Mouse (Mus musculus): ENCODE measurements around the gene Elk3. TPM values are rescaled to one million over a fixed set of nuclear protein-coding genes. Genes with fewer than 3 reads are reported as not detected.

The Elk3 gene
- polyA plus RNA-seq, 1 experiment, result 11.0 TPM

GRCm38 (mm10) chr10:93201846-93202458 is 109.0 kb downstream of the Elk3 start:
- TF ChIP-seq POLR2A (IDR thresholded peaks at IDR 0.05; ENCODE audit: insufficient read depth, low read length), result no peak
- TF ChIP-seq CTCF (IDR thresholded peaks at IDR 0.05; ENCODE audit: low read depth, low read length), result no peak
- TF ChIP-seq EP300 (IDR thresholded peaks at IDR 0.05; ENCODE audit: insufficient read depth, low read depth, low read length), result no peak
- no peaks in the 10 kb centered on the region for H3K9me3 ChIP-seq (replicated peaks; ENCODE audit: control insufficient read depth, insufficient read depth, low read length, poor library complexity, severe bottlenecking)
- no peak overlapping the region for H3K4me3 ChIP-seq (ENCODE audit: low read depth, low read length)
- no peak overlapping the region for H3K27ac ChIP-seq (ENCODE audit: insufficient read depth, low read length)
- H3K27me3 ChIP-seq (ENCODE audit: control insufficient read depth, insufficient read depth, low read length, poor library complexity, severe bottlenecking), result no peaks in the 10 kb centered on the region
- H3K4me1 ChIP-seq (ENCODE audit: control insufficient read depth, insufficient read depth, low read length), result no peaks in the 10 kb centered on the region
- no peak overlapping the region for H3K9ac ChIP-seq (ENCODE audit: low read depth, poor library complexity, severe bottlenecking)
- H3K36me3 ChIP-seq (ENCODE audit: control insufficient read depth, insufficient read depth, low read length, poor library complexity, severe bottlenecking), result no peaks in the 10 kb centered on the region; the same call in 1 of the 2 replicates

- Histone ChIP-seq H3K9ac (ENCODE audit: low read depth, poor library complexity, severe bottlenecking) (no peak overlapping the region), H3K4me3 (ENCODE audit: low read depth, low read length) (no peak overlapping the region), H3K27me3 (ENCODE audit: control insufficient read depth, insufficient read depth, low read length, poor library complexity, severe bottlenecking) (no peaks in the 10 kb centered on the region), H3K4me1 (ENCODE audit: control insufficient read depth, insufficient read depth, low read length) (peaks cover 1% of the 10 kb centered on the region), H3K9me3 (replicated peaks; ENCODE audit: control insufficient read depth, insufficient read depth, low read length, poor library complexity, severe bottlenecking) (no peaks in the 10 kb centered on the region), H3K27ac (ENCODE audit: insufficient read depth, low read length) (no peak overlapping the region), H3K36me3 (ENCODE audit: control insufficient read depth, insufficient read depth, low read length, poor library complexity, severe bottlenecking) (no peaks in the 10 kb centered on the region; the same call in 1 of the 2 replicates)
- TF ChIP-seq CTCF (IDR thresholded peaks at IDR 0.05; ENCODE audit: low read depth, low read length), result no peak
- TF ChIP-seq POLR2A (IDR thresholded peaks at IDR 0.05; ENCODE audit: insufficient read depth, low read length), result no peak
- no peak for TF ChIP-seq EP300 (IDR thresholded peaks at IDR 0.05; ENCODE audit: insufficient read depth, low read depth, low read length)
Observed at GRCm38 (mm10) chr10:93198958-93199357, 112.0 kb downstream of the Elk3 start.

Other genes with a start within 250 kb of the Elk3 start
- gene Cfap54, start 229.5 kb downstream of the Elk3 start, polyA plus RNA-seq (2011; ENCODE audit: insufficient read depth, insufficient read length, low read depth, missing spikeins), result 0.20 TPM in 1 of 2 replicates, not detected in the other
- gene Cdk17, start 150.3 kb downstream of the Elk3 start, polyA plus RNA-seq (2011; ENCODE audit: insufficient read depth, insufficient read length, low read depth, missing spikeins), result 42.9 and 44.2 TPM in 2 replicates
- 53.6 and 60.7 TPM in 2 replicates for gene Lta4h, start 142.3 kb upstream of the Elk3 start, polyA plus RNA-seq (2011; ENCODE audit: insufficient read depth, insufficient read length, low read depth, missing spikeins)
- gene Hal, start 177.6 kb upstream of the Elk3 start, polyA plus RNA-seq (2011; ENCODE audit: insufficient read depth, insufficient read length, low read depth, missing spikeins), result 1.2 and 1.6 TPM in 2 replicates
- gene Amdhd1, start 228.9 kb upstream of the Elk3 start, polyA plus RNA-seq (2011; ENCODE audit: insufficient read depth, insufficient read length, low read depth, missing spikeins), result 0.37 TPM in 1 of 2 replicates, not detected in the other
- gene Ccdc38, start 229.5 kb upstream of the Elk3 start, polyA plus RNA-seq (2011; ENCODE audit: insufficient read depth, insufficient read length, low read depth, missing spikeins), result 0.24 and 0.60 TPM in 2 replicates